Mouse (Mus musculus) limb, embryonic 14.5 days (tissue): ENCODE measurements at regions not wholly inside any gene's neighbourhood (a gene's known extent, or its start where the extent isn't known, plus 50 kb on each side); places are given as distances from the start of the nearest gene placed in this dataset.

ENCODE experiments used
- ATAC-seq: fragments of 200-750 bp; cut with Nextera tagmentation; 2 replicates; pipeline ENCODE4 v1.8.0; 2017; ENCODE audit warnings: low read depth, moderate number of reproducible peaks, moderate TSS enrichment; ENCODE audit not compliant: low FRiP score
- DNase-seq: peaks from one replicate; pipeline ENCODE4 v3.0.0-alpha.2; 2015; ENCODE audit warnings: low spot score
- H3K27ac ChIP-seq: fragments of 300-500 bp; sonication (generic); replicated peaks from 2 replicates; pipeline ENCODE4 v1.5.1; 2014; ENCODE audit warnings: low read depth, mild to moderate bottlenecking, low read length, moderate library complexity, mixed read lengths
- H3K27me3 ChIP-seq: fragments of 300-500 bp; sonication (generic); 2 replicates; pipeline ENCODE4 v1.6.1; 2014; ENCODE audit warnings: low read length, mixed read lengths; ENCODE audit not compliant: control insufficient read depth, insufficient read depth
- H3K36me3 ChIP-seq: fragments of 300-500 bp; sonication (generic); 2 replicates; pipeline ENCODE4 v1.6.1; 2014; ENCODE audit warnings: mild to moderate bottlenecking, low read length, moderate library complexity, mixed read lengths; ENCODE audit not compliant: control insufficient read depth, insufficient read depth
- H3K4me1 ChIP-seq: fragments of 300-500 bp; sonication (generic); 2 replicates; pipeline ENCODE4 v1.6.1; 2014; ENCODE audit warnings: antibody characterized with exemption, low read length, mixed read lengths; ENCODE audit not compliant: control insufficient read depth, insufficient read depth
- H3K4me2 ChIP-seq: fragments of 300-500 bp; sonication (generic); replicated peaks from 2 replicates; pipeline ENCODE4 v1.6.1; 2014; ENCODE audit warnings: low read depth, mild to moderate bottlenecking, low read length, moderate library complexity; ENCODE audit not compliant: severe bottlenecking
- H3K4me3 ChIP-seq: fragments of 300-500 bp; sonication (generic); replicated peaks from 2 replicates; pipeline ENCODE4 v1.5.1; 2014; ENCODE audit warnings: low read length
- H3K9ac ChIP-seq: fragments of 300-500 bp; sonication (generic); 2 replicates; pipeline ENCODE4 v1.6.1; 2014; ENCODE audit warnings: mild to moderate bottlenecking, low read depth, low read length, moderate library complexity; ENCODE audit not compliant: severe bottlenecking
- H3K9me3 ChIP-seq: fragments of 300-500 bp; sonication (generic); 2 replicates; pipeline ENCODE4 v1.6.1; 2016; ENCODE audit warnings: low read length; ENCODE audit not compliant: control insufficient read depth
- POLR2A ChIP-seq: fragments of 200-500 bp; IDR thresholded peaks from 2 replicates; pipeline ENCODE4 v1.8.0; 2012; ENCODE audit warnings: inconsistent platforms, mild to moderate bottlenecking, moderate library complexity, borderline replicate concordance; ENCODE audit not compliant: insufficient read depth, insufficient read length; ENCODE audit errors: extremely low read depth
- WGBS: fragments of 180-500 bp; shearing (Covaris S2); extraction: QIAGEN DNeasy Blood & Tissue Kit; methylation state at CpG from one replicate; pipeline ENCODE4 v1.1.7; 2014; 5-methylcytosine and 5-hydroxymethylcytosine counted together

DNA sequence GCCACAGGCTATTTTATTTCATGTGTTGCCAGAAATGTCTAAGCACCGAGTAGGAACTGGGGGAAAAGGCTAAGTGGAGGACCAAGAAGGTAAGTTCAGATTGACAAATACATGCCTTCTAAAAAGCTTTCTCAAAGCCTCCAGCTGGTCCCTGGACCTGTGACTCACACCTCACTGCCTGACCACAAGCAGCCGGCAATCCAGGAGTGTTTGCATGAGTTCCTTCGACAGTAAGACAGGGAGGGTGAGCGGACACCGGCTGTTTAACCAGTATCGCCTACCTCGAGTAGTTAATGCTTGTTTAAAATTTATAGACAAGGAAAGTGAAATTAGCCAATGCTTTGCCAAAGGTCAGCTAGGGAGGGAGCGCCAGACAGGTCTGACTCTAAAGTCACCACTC, 80.1 kb downstream of the Gm33543 start:
- no peaks in the 10 kb centered on the region for H3K9me3 ChIP-seq
- H3K9ac ChIP-seq, result no peak overlapping the region
- 25% methylated on average over 8 of the region's 8 CpGs for WGBS
- peaks cover 6% of the 10 kb centered on the region for H3K4me1 ChIP-seq
- no peak overlapping the region for H3K4me2 ChIP-seq
- DNase-seq (no peak), ATAC-seq (no peak)
- H3K36me3 ChIP-seq, result no peaks in the 10 kb centered on the region
- H3K27ac ChIP-seq, result no peak overlapping the region
- H3K4me3 ChIP-seq, result no peak overlapping the region
- no peaks in the 10 kb centered on the region for H3K27me3 ChIP-seq
- no peak for TF ChIP-seq POLR2A

DNA sequence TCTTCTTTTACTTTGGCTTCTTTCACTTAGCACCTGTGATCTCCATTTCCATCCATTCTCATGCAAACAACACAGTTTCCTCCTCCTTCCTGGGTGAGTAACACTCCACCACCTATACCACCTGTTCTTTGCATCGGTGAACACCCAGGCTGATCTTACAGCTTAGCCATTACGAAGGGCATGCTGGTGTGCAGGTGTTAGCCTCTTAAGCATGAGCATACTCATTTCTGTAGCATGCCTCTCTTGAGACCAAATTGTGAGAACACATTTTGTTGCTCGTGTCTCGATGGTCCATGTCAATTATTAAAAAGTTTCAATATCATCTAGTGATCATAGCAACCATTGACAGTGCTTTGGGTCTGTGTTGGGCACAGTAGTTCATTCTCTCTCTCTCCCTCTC, 80.8 kb downstream of the Gm33543 start:
- Histone ChIP-seq H3K36me3 (no peaks in the 10 kb centered on the region), H3K9me3 (no peaks in the 10 kb centered on the region), H3K4me3 (no peak overlapping the region), H3K27me3 (no peaks in the 10 kb centered on the region), H3K4me1 (peaks cover 6% of the 10 kb centered on the region), H3K4me2 (no peak overlapping the region), H3K9ac (no peak overlapping the region), H3K27ac (no peak overlapping the region)
- DNase-seq, result no peak
- 80% methylated on average over 4 of the region's 4 CpGs for WGBS
- TF ChIP-seq POLR2A, result no peak
- no peak for ATAC-seq

DNA sequence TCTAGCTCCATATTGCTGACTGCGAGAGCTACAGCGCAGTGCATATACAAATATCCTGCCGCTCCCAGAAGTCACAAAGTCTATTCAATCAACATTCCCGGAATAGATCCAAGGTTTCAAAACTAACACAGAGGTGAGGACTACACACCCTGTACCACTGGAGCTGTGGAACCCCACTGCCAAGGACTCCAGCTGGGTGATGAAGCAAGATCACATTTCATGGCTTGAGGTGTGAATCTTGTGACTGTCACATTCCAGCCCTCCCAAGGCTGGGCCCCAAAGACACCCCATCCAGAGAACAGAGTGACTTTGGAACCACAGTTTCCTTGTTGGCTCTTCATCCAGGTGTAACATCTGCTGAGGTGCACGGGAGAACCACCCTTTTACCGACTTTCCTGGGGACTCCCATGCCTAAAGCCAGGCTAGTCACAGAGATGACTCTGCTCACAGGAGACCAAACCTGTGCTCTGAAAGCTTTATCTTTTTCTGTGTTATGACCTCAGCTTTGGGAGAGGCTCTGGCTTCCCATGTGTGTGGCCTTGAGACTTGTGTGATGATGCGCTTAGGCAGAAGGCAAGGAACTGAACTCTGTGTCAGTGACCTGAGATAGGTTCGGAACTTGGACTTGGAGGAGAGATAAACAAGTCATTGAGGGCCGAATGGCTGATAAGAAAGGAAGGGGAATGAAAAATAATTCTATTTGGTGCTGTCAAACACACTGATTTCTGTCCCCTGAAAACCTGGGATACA, 82.4 kb downstream of the Gm33543 start:
- ATAC-seq (no peak), DNase-seq (no peak)
- Histone ChIP-seq H3K4me2 (no peak overlapping the region), H3K4me1 (peaks cover 6% of the 10 kb centered on the region), H3K27ac (no peak overlapping the region), H3K36me3 (no peaks in the 10 kb centered on the region), H3K27me3 (no peaks in the 10 kb centered on the region), H3K9me3 (no peaks in the 10 kb centered on the region), H3K9ac (no peak overlapping the region), H3K4me3 (no peak overlapping the region)
- TF ChIP-seq POLR2A, result no peak
- WGBS, result 77% methylated on average over 9 of the region's 9 CpGs

DNA sequence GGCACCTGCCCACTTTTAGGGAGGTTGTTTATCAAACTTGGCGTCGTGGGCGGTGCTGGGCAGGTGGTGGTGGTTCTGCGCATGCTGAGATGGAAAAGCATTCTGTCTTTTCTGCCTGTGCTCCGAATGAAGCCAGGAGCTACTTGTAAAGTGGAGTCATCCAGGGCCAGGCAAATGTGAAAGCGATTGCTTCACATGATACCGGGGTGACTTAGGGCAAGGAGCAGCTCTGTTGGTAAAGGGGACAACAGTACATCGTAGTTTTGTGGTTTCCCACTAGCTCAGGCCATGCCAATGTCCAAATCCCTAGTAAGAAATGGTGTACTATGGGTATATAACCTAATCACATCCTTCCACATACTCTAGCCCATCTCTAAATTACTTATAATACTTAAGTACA, 84.5 kb downstream of the Gm33543 start:
- Histone ChIP-seq H3K4me1 (peaks cover 6% of the 10 kb centered on the region), H3K36me3 (no peaks in the 10 kb centered on the region), H3K27ac (no peak overlapping the region), H3K4me2 (no peak overlapping the region), H3K9ac (no peak overlapping the region), H3K27me3 (no peaks in the 10 kb centered on the region), H3K9me3 (no peaks in the 10 kb centered on the region), H3K4me3 (no peak overlapping the region)
- no peak for DNase-seq
- TF ChIP-seq POLR2A, result no peak
- WGBS, result 87% methylated on average over 8 of the region's 8 CpGs
- no peak for ATAC-seq

DNA sequence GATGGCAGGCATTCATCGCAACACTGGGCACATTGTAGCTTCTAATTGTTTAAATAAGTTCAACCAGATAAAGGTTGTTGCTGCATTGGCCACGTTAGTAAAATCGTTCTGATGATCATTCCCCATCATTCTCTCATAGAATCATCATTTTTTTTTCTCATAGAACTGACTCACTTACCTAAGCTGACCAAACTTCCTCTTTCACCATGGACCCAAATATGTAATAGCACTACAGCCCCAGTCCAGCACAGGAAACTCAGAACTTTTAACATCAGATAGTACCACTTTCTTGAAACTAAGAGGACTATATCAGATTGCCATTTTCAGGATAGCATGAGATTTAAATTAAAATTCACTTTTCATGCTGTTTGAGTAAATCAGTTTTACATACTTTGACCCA, 82.2 kb upstream of the Anapc15-ps start:
- whole genome bisulfite sequencing, result 94% methylated on average over 3 of the region's 3 CpGs

More for the DNA sequence above, 82.2 kb upstream of the Anapc15-ps start:
- Histone ChIP-seq H3K27ac (no peak overlapping the region), H3K4me2 (no peak overlapping the region), H3K4me1 (no peaks in the 10 kb centered on the region), H3K27me3 (no peaks in the 10 kb centered on the region), H3K9ac (no peak overlapping the region), H3K4me3 (no peak overlapping the region), H3K36me3 (no peaks in the 10 kb centered on the region), H3K9me3 (no peaks in the 10 kb centered on the region)
- DNase-seq, result no peak
- no peak for ATAC-seq
- TF ChIP-seq POLR2A, result no peak
